Mouse (Mus musculus): ENCODE data around the gene Gcc2. TPM values are rescaled to one million over a fixed set of nuclear protein-coding genes. Genes with fewer than 3 reads are reported as not detected.
"Not testable (repeated sequence)": the region's sequence is repeated elsewhere in the genome, so short reads cannot be mapped to it uniquely, and the experiment has no call there.

Gcc2 gene
- polyA plus RNA-seq, 1 experiment from 2014 or later = 83.6 TPM

GRCm38 (mm10) chr10:58230021-58230420 is 25.3 kb upstream of the Gcc2 start:
- 52% methylated on average over 3 of the region's 3 CpGs for WGBS
- ATAC-seq (ENCODE audit: low read depth); H3K27ac ChIP-seq (ENCODE audit: low read length); H3K27me3 ChIP-seq (ENCODE audit: control insufficient read depth, insufficient read depth, low read depth, low read length); H3K36me3 ChIP-seq (ENCODE audit: control insufficient read depth, insufficient read depth, low read length); H3K4me1 ChIP-seq (replicated peaks; ENCODE audit: control insufficient read depth, insufficient read depth, low read length); H3K4me3 ChIP-seq (ENCODE audit: low read length); H3K9ac ChIP-seq (ENCODE audit: low read length); H3K4me2 ChIP-seq (ENCODE audit: low read depth, low read length): not testable (repeated sequence)
- H3K9me3 ChIP-seq (ENCODE audit: control insufficient read depth, low read length) = peaks cover 12% of the 10 kb centered on the region

- H3K27me3 ChIP-seq (ENCODE audit: control insufficient read depth, insufficient read depth, low read depth, low read length); H3K27ac ChIP-seq (ENCODE audit: low read length); H3K4me3 ChIP-seq (ENCODE audit: low read length); H3K4me2 ChIP-seq (ENCODE audit: low read depth, low read length); H3K36me3 ChIP-seq (ENCODE audit: control insufficient read depth, insufficient read depth, low read length); H3K4me1 ChIP-seq (replicated peaks; ENCODE audit: control insufficient read depth, insufficient read depth, low read length); H3K9ac ChIP-seq (ENCODE audit: low read length): not testable (repeated sequence)
- peak; percentile 47 for ATAC-seq (ENCODE audit: low read depth)
- H3K9me3 ChIP-seq (ENCODE audit: control insufficient read depth, low read length) = peaks cover 12% of the 10 kb centered on the region
- WGBS = 85% methylated on average over 5 of the region's 7 CpGs
These were observed 24.2 kb upstream of the Gcc2 start for GRCm38 (mm10) chr10:58231088-58231487.

DNA sequence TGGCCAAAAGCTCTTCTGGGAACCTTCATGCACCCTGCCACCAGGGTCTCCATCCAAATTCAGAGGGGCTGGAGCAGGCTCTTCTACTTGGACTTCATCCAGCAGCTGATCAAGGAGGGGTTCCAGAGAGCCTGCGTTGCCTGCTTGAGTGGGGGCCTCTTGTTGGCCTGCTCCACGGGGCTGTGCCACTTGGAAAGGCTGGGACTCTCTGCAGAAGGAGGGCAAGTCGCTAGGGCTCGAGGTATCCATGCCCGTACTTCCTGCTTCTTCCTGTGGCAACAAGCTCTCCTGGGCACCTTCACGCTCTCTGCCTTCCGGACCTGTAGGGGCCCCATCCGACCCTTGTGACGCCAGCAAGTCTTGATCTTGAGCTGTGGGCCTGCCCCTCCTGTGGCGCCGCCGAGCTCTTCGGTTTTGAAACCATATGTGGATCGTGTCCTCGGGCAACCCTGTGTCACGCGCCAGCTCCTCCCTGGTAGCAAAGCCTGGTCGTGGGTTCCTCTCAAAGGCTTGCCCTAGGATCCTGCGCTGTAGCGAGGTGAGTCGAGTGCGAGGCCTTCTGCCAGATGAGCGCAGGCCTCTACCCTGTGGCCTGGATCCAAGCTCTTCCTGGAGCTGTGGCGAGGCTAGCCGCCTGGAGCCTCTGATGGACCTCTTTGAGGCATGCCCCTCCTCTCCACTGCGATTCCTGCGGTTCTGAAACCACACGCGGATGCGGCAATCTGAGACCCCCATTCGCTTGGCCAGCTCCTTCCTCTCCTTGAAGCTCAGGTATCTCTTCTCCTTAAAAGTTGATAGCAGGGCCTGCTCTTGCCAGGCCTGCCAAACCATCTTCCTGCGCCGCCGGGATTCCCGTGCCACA is 23.3 kb upstream of the Gcc2 start:
- peak; percentile 77 for ATAC-seq (ENCODE audit: low read depth)
- not testable (repeated sequence) for H3K4me3 ChIP-seq (ENCODE audit: low read length); H3K36me3 ChIP-seq (ENCODE audit: control insufficient read depth, insufficient read depth, low read length); H3K27me3 ChIP-seq (ENCODE audit: control insufficient read depth, insufficient read depth, low read depth, low read length); H3K9ac ChIP-seq (ENCODE audit: low read length); H3K4me1 ChIP-seq (replicated peaks; ENCODE audit: control insufficient read depth, insufficient read depth, low read length); H3K4me2 ChIP-seq (ENCODE audit: low read depth, low read length); H3K27ac ChIP-seq (ENCODE audit: low read length)
- H3K9me3 ChIP-seq (ENCODE audit: control insufficient read depth, low read length) = peaks cover 12% of the 10 kb centered on the region
- 86% methylated on average over 32 of the region's 35 CpGs for WGBS

DNA sequence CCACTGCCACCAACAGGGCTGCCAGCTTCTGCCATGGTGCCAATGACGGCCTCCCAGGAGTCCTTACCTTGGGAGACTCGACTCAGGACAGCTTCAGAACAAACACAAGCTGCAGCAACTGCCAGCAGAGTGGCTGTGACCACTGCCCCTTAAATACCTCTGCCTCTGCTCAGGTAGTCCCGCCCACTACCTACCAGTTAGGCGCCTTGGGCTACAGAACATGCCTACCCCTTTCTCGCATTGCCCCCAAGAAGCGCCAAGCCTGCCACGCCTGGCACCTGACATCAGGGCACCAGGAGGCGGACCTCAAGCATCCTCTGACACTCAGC is 22.7 kb upstream of the Gcc2 start, which contains the start of gene Duxf3:
Gene Duxf3, minus strand, starts transcription at position 35 of the 329 bp plus-strand sequence.
- not testable (repeated sequence) for H3K27ac ChIP-seq (ENCODE audit: low read length); H3K9ac ChIP-seq (ENCODE audit: low read length); H3K4me3 ChIP-seq (ENCODE audit: low read length); H3K27me3 ChIP-seq (ENCODE audit: control insufficient read depth, insufficient read depth, low read depth, low read length); H3K36me3 ChIP-seq (ENCODE audit: control insufficient read depth, insufficient read depth, low read length); H3K4me2 ChIP-seq (ENCODE audit: low read depth, low read length); H3K4me1 ChIP-seq (replicated peaks; ENCODE audit: control insufficient read depth, insufficient read depth, low read length)
- peaks cover 12% of the 10 kb centered on the region for H3K9me3 ChIP-seq (ENCODE audit: control insufficient read depth, low read length)
- WGBS = 82% methylated on average over 7 of the region's 8 CpGs
- ATAC-seq (ENCODE audit: low read depth) = peak; percentile 50

GRCm38 (mm10) chr10:58233054-58233739 is 22.1 kb upstream of the Gcc2 start:
- H3K4me2 ChIP-seq (ENCODE audit: low read depth, low read length); H3K27me3 ChIP-seq (ENCODE audit: control insufficient read depth, insufficient read depth, low read depth, low read length); H3K4me1 ChIP-seq (replicated peaks; ENCODE audit: control insufficient read depth, insufficient read depth, low read length); H3K27ac ChIP-seq (ENCODE audit: low read length); H3K36me3 ChIP-seq (ENCODE audit: control insufficient read depth, insufficient read depth, low read length); H3K9ac ChIP-seq (ENCODE audit: low read length); H3K4me3 ChIP-seq (ENCODE audit: low read length): not testable (repeated sequence)
- ATAC-seq (ENCODE audit: low read depth) = peak; percentile 47
- whole genome bisulfite sequencing = 76% methylated on average over 9 of the region's 10 CpGs
- H3K9me3 ChIP-seq (ENCODE audit: control insufficient read depth, low read length) = peaks cover 12% of the 10 kb centered on the region

DNA sequence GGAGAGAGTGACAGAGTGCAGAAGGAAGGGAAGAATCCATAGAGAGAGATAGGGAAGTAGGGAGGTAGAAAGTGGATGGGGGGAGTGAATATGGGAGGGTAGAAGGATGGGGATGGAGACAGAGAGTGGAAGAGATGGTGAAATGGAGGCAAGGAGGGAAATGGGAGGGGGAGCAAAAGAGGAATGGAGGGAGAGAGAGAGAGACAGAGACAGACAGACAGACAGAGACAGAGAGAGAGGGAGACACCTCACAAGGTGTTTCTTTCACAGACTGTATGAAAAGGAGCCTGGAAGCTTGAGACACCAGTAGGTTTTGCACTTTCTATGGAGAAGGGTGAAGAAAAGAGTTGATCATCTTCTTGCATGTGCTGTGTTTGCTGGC is 21.6 kb upstream of the Gcc2 start:
- H3K4me3 ChIP-seq (ENCODE audit: low read length); H3K4me2 ChIP-seq (ENCODE audit: low read depth, low read length); H3K36me3 ChIP-seq (ENCODE audit: control insufficient read depth, insufficient read depth, low read length); H3K27me3 ChIP-seq (ENCODE audit: control insufficient read depth, insufficient read depth, low read depth, low read length); ATAC-seq (ENCODE audit: low read depth); H3K9ac ChIP-seq (ENCODE audit: low read length); H3K4me1 ChIP-seq (replicated peaks; ENCODE audit: control insufficient read depth, insufficient read depth, low read length); H3K27ac ChIP-seq (ENCODE audit: low read length): not testable (repeated sequence)
- peaks cover 12% of the 10 kb centered on the region for H3K9me3 ChIP-seq (ENCODE audit: control insufficient read depth, low read length)

DNA sequence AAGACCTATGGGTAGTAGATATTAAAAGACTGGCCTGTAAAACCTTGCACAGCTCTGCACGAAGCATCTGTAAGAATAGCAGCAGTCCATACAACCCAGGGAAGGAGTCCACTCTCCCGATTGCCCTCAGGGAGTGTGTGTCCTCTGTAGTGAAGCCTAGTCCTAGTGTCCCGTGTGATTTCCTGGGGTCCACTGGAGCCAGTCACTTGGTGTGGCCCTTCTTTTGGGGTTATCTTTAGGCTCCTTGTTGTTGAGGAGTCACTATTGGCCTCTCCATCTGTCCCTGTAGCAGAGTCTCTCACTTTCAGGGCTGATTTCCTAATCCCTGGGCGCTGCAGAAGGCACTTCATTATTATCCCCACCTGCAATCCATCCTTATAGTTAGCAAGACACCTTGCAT is 20.3 kb upstream of the Gcc2 start:
- not testable (repeated sequence) for ATAC-seq (ENCODE audit: low read depth); H3K27ac ChIP-seq (ENCODE audit: low read length)
- WGBS = 81% methylated on average over 4 of the region's 4 CpGs

DNA sequence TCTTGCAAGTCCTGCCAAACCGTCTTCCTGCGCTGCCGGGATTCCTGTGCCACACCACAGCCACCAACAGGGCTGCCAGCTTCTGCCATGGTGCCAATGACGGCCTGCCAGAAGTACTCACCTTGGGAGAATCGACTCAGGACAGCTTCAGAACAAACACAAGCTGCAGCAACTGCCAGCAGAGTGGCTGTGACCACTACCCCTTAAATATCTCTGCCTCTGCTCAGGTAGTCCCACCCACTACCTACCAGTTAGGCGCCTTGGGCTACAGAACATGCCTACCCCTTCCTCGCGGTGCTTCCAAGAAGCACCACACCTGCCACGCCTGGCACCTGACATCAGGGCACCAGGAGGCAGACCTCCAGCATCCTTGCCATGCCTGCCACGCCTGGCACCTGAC is 18.7 kb upstream of the Gcc2 start, which contains the start of gene Gm4981:
Gene Gm4981, minus strand, starts transcription at position 89 of the 400 bp plus-strand sequence.
- H3K27ac ChIP-seq (ENCODE audit: low read length) = no peak within 1 kb of the TSS
- H3K4me1 ChIP-seq (replicated peaks; ENCODE audit: control insufficient read depth, insufficient read depth, low read length) = no peaks in the 10 kb centered on the region
- H3K27me3 ChIP-seq (ENCODE audit: control insufficient read depth, insufficient read depth, low read depth, low read length) = no peaks in the 10 kb centered on the region
- H3K4me3 ChIP-seq (ENCODE audit: low read length) = no peak within 1 kb of the TSS
- no peaks in the 10 kb centered on the region for H3K36me3 ChIP-seq (ENCODE audit: control insufficient read depth, insufficient read depth, low read length)
- H3K9me3 ChIP-seq (ENCODE audit: control insufficient read depth, low read length) = peaks cover 11% of the 10 kb centered on the region
- no peak for ATAC-seq (ENCODE audit: low read depth)
- H3K9ac ChIP-seq (ENCODE audit: low read length) = no peak within 1 kb of the TSS
- WGBS = 83% methylated on average over 10 of the region's 10 CpGs
- no peak within 1 kb of the TSS for H3K4me2 ChIP-seq (ENCODE audit: low read depth, low read length)

More for the DNA sequence above, 20.3 kb upstream of the Gcc2 start:
- not testable (repeated sequence) for H3K4me2 ChIP-seq (ENCODE audit: low read depth, low read length); H3K9ac ChIP-seq (ENCODE audit: low read length); H3K36me3 ChIP-seq (ENCODE audit: control insufficient read depth, insufficient read depth, low read length); H3K27me3 ChIP-seq (ENCODE audit: control insufficient read depth, insufficient read depth, low read depth, low read length); H3K4me1 ChIP-seq (replicated peaks; ENCODE audit: control insufficient read depth, insufficient read depth, low read length); H3K4me3 ChIP-seq (ENCODE audit: low read length)
- peaks cover 12% of the 10 kb centered on the region for H3K9me3 ChIP-seq (ENCODE audit: control insufficient read depth, low read length)

DNA sequence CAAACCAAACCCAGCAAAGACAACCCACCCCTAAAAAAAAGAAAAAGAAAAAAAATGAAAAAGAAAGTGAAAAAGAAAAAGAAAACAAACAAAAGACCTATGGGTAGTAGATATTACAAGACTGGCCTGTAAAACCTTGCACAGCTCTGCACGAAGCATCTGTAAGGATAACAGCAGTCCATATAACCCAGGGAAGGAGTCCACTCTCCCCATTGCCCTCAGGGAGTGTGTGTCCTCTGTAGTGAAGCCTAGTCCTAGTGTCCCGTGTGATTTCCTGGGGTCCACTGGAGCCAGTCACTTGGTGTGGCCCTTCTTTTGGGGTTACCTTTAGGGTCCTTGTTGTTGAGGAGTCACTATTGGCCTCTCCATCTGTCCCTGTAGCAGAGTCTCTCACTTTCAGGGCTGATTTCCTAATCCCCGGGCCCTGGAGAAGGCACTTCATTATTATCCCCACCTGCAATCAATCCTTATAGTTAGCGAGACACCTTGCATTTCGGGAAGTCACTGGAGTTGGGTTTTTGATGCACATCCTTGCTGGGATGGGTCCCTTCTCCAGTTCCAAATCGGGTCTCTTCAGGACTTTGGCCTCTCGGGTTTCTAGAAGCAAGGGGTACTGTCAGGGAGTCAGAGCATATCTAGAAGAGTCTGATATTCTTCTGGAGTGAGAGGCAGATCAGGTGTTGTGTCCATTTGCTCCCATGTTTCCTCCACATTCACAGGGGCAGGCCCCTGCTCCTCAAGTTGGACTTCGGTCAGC is 16.1 kb upstream of the Gcc2 start:
- 80% methylated on average over 7 of the region's 8 CpGs for WGBS
- H3K4me1 ChIP-seq (replicated peaks; ENCODE audit: control insufficient read depth, insufficient read depth, low read length) = not testable (repeated sequence)

More for the DNA sequence above, 16.1 kb upstream of the Gcc2 start:
- peak; percentile 68; the same call in 1 of the 2 replicates for ATAC-seq (ENCODE audit: low read depth)
- H3K36me3 ChIP-seq (ENCODE audit: control insufficient read depth, insufficient read depth, low read length); H3K27ac ChIP-seq (ENCODE audit: low read length); H3K27me3 ChIP-seq (ENCODE audit: control insufficient read depth, insufficient read depth, low read depth, low read length); H3K4me3 ChIP-seq (ENCODE audit: low read length); H3K9ac ChIP-seq (ENCODE audit: low read length); H3K9me3 ChIP-seq (ENCODE audit: control insufficient read depth, low read length); H3K4me2 ChIP-seq (ENCODE audit: low read depth, low read length): not testable (repeated sequence)
